Mouse (Mus musculus): ENCODE measurements at regions not wholly inside any gene's neighbourhood (a gene's known extent, or its start where the extent isn't known, plus 50 kb on each side); places are given as distances from the start of the nearest gene placed in this dataset.

DNA sequence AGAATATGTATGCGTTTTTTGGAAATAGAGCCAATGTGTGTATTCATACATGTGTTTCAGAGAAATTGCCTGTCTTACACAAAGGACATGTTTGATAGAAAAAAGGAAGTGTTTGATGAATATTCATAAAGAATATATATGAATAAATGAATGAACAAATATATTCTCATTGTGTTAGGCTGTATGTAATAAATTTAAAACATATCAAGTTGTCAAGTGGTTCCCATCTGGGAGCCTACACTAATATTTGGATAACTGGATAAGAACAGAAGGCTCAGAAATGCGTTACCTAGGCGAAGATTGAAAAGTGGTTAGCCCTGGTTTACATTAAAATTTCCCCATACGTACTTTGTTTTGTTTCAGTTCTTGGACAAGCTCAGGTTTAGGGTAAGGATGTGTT lies 1369.7 kb downstream of the Slc22a22 start:
- TF ChIP-seq TCF12 (IDR thresholded peaks at IDR 0.05; ENCODE audit: low read depth, low read length) (no peak), ETS1 (conservative IDR thresholded peaks at IDR 0.05; ENCODE audit: low read depth, low read length) (no peak), CTCF (conservative IDR thresholded peaks at IDR 0.05 in 1 of 2, IDR thresholded peaks at IDR 0.05 in 1 of 2; ENCODE audit: low read depth in 2 of 2, low read length in 2 of 2) (no peak)
- dilution Hi-C loops (cut with MboI; ENCODE audit: extremely low pct_ligation_motif_present, extremely low pct_unique_long_range_greater_than_20kb, low sequenced_read_pairs) (no loop called here), in situ Hi-C loops (cut with MboI; ENCODE audit: low pct_ligation_motif_present, low pct_unique_long_range_greater_than_20kb, low sequenced_read_pairs) (no loop called here)
- DNase-seq (ENCODE audit: extremely low read depth), result no peak
- Histone ChIP-seq H3K36me3 (replicated peaks in 1 of 2; ENCODE audit: control insufficient read depth in 1 of 2, insufficient read depth in 1 of 2, low read length in 1 of 2) (no peaks in the 10 kb centered on the region), H3K9ac (ENCODE audit: insufficient read depth, low read depth) (no peak overlapping the region), H3K4me1 (ENCODE audit: control insufficient read depth in 1 of 2, insufficient read depth in 2 of 2) (no peaks in the 10 kb centered on the region), H3K27ac (ENCODE audit: insufficient read depth, low read depth) (no peak overlapping the region), H3K79me2 (replicated peaks; ENCODE audit: control insufficient read depth, extremely low read depth, insufficient read depth, poor library complexity, severe bottlenecking) (no peaks in the 10 kb centered on the region), H3K9me3 (replicated peaks; ENCODE audit: low read length) (no peaks in the 10 kb centered on the region), H3K27me3 (replicated peaks) (no peaks in the 10 kb centered on the region), H3K4me2 (ENCODE audit: insufficient read depth, low read depth, poor library complexity, severe bottlenecking) (no peak overlapping the region), H3K4me3 (replicated peaks in 1 of 3; ENCODE audit: low read depth in 2 of 3, low read length in 2 of 3, poor library complexity in 1 of 3) (no peak overlapping the region)

DNA sequence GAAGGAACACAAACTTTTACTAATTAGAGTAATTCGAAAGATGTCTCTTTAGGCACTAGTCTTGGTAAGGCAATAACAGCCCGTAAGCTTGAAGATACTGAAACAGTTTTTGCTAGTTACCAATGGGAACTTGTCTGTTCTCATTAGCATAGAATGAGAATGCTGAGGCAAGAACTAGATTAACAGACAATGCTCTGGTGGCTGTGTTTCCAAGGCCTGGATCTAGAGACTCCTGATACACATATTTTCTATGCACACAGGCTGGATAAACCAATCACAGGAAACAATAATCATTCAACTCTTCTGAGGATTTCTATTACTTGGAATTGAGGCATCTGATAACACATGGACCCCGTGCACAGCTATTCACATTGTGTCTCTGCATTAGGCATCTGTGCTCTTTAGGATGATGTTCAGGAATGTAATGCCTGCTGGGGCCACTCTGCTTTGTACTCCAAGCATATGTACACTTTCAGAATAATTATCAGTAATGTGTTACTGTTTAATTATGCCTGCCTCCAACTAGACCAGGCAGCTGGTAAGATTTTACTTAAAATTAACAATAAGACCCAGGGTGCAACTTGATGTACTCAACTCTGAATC lies 1377.2 kb downstream of the Slc22a22 start:
- dilution Hi-C loops (cut with MboI; ENCODE audit: extremely low pct_ligation_motif_present, extremely low pct_unique_long_range_greater_than_20kb, low sequenced_read_pairs) (no loop called here), in situ Hi-C loops (cut with MboI; ENCODE audit: low pct_ligation_motif_present, low pct_unique_long_range_greater_than_20kb, low sequenced_read_pairs) (no loop called here)
- H3K79me2 ChIP-seq (replicated peaks; ENCODE audit: control insufficient read depth, extremely low read depth, insufficient read depth, poor library complexity, severe bottlenecking), result no peaks in the 10 kb centered on the region
- H3K4me1 ChIP-seq (ENCODE audit: control insufficient read depth in 1 of 2, insufficient read depth in 2 of 2), result peaks cover 7 to 16% of the 10 kb centered on the region in 2 experiments; a peak in 3 of 4 replicates
- no peaks in the 10 kb centered on the region for H3K27me3 ChIP-seq (replicated peaks)
- no peak overlapping the region for H3K27ac ChIP-seq (ENCODE audit: insufficient read depth, low read depth)
- TF ChIP-seq IRF4 (IDR thresholded peaks at IDR 0.05; ENCODE audit: low read depth, low read length) (no peak), CHD1 (IDR thresholded peaks at IDR 0.05; ENCODE audit: low read depth, low read length) (no peak), MAX (IDR thresholded peaks at IDR 0.05; ENCODE audit: low read length) (no peak), MXI1 (IDR thresholded peaks at IDR 0.05; ENCODE audit: low read depth, low read length) (no peak), ELF1 (IDR thresholded peaks at IDR 0.05; ENCODE audit: low read depth, low read length) (no peak), ZC3H11A (IDR thresholded peaks at IDR 0.05; ENCODE audit: low read depth, low read length) (no peak), ZNF384 (IDR thresholded peaks at IDR 0.05; ENCODE audit: low read depth, low read length) (no peak), HCFC1 (IDR thresholded peaks at IDR 0.05; ENCODE audit: low read depth, low read length) (no peak), ETS1 (conservative IDR thresholded peaks at IDR 0.05; ENCODE audit: low read depth, low read length) (no peak), SIN3A (IDR thresholded peaks at IDR 0.05; ENCODE audit: low read length) (no peak), BHLHE40 (IDR thresholded peaks at IDR 0.05; ENCODE audit: low read depth, low read length) (no peak), ZMIZ1 (IDR thresholded peaks at IDR 0.05; ENCODE audit: low read depth, low read length) (no peak), NELFE (IDR thresholded peaks at IDR 0.05; ENCODE audit: low read depth, low read length) (no peak), POLR2A (IDR thresholded peaks at IDR 0.05; ENCODE audit: low read depth, low read length) (no peak), JUN (IDR thresholded peaks at IDR 0.05; ENCODE audit: insufficient read depth, low read depth, low read length) (no peak), SMC3 (IDR thresholded peaks at IDR 0.05; ENCODE audit: low read depth, low read length) (no peak), MEF2A (IDR thresholded peaks at IDR 0.05; ENCODE audit: borderline replicate concordance, low read depth, low read length) (no peak), MAFK (IDR thresholded peaks at IDR 0.05; ENCODE audit: insufficient replicate concordance, low read length) (no peak)
- no peak overlapping the region for H3K4me2 ChIP-seq (ENCODE audit: insufficient read depth, low read depth, poor library complexity, severe bottlenecking)
- no peak overlapping the region for H3K4me3 ChIP-seq (replicated peaks in 1 of 3; ENCODE audit: low read depth in 2 of 3, low read length in 2 of 3, poor library complexity in 1 of 3)
- no peaks in the 10 kb centered on the region for H3K36me3 ChIP-seq (replicated peaks in 1 of 2; ENCODE audit: control insufficient read depth in 1 of 2, insufficient read depth in 1 of 2, low read length in 1 of 2)
- no peak overlapping the region for H3K9ac ChIP-seq (ENCODE audit: insufficient read depth, low read depth)
- no peaks in the 10 kb centered on the region for H3K9me3 ChIP-seq (replicated peaks; ENCODE audit: low read length)
- DNase-seq (ENCODE audit: extremely low read depth), result no peak

Data from CH12.LX (cell line).